Mouse (Mus musculus) MEL (cell line): ENCODE data around the gene Zfp367. TPM values are rescaled to one million over a fixed set of nuclear protein-coding genes. Genes with fewer than 3 reads are reported as not detected.

ENCODE experiments used
- DNase-seq: peaks from one replicate; pipeline ENCODE4 v3.0.0; 2011; ENCODE audit warnings: low read depth, low spot score
- H3K27ac ChIP-seq: 2 replicates; pipeline ENCODE4 v1.5.1; 2012; ENCODE audit warnings: low read depth, mild to moderate bottlenecking, control low read depth, low read length, moderate library complexity; ENCODE audit not compliant: control insufficient read depth
- H3K27me3 ChIP-seq, 2 experiments: fragments of 150-350 bp in 1 of 2; sonication (generic) in 1 of 2; 2 replicates each; pipeline ENCODE4 v1.6.1; 2012; ENCODE audit warnings: low read length in 2 of 2, mild to moderate bottlenecking in 2 of 2, improper control_type of control experiment in 1 of 2, moderate library complexity in 1 of 2; ENCODE audit not compliant: insufficient read depth in 2 of 2, control insufficient read depth in 1 of 2
- H3K36me3 ChIP-seq, 2 experiments: 2 replicates each; pipeline ENCODE4 v1.6.1; 2012 to 2014; ENCODE audit warnings: low read length in 2 of 2, improper control_type of control experiment in 1 of 2, inconsistent platforms in 1 of 2, mild to moderate bottlenecking in 1 of 2; ENCODE audit not compliant: insufficient read depth in 2 of 2, control insufficient read depth in 1 of 2
- H3K4me1 ChIP-seq, 2 experiments: fragments of 150-350 bp in 1 of 2; sonication (generic) in 1 of 2; 2 replicates each; pipeline ENCODE4 v1.6.1; 2012; ENCODE audit warnings: low read length in 2 of 2, improper control_type of control experiment in 1 of 2, mild to moderate bottlenecking in 1 of 2; ENCODE audit not compliant: insufficient read depth in 2 of 2, control insufficient read depth in 1 of 2
- H3K4me3 ChIP-seq, 2 experiments: fragments of 150-350 bp in 1 of 2; sonication (generic) in 1 of 2; 2 replicates each; pipeline ENCODE4 v1.5.1; 2012; ENCODE audit warnings: low read depth in 2 of 2, low read length in 2 of 2, mild to moderate bottlenecking in 2 of 2, moderate library complexity in 2 of 2, control low read depth in 1 of 2, improper control_type of control experiment in 1 of 2; ENCODE audit not compliant: control insufficient read depth in 1 of 2, insufficient read depth in 1 of 2
- H3K79me2 ChIP-seq: 2 replicates; pipeline ENCODE4 v1.6.1; 2012; ENCODE audit warnings: mild to moderate bottlenecking, low read length, moderate library complexity; ENCODE audit not compliant: control insufficient read depth, poor library complexity, insufficient read depth
- H3K9ac ChIP-seq: 2 replicates; pipeline ENCODE4 v1.6.1; 2012; ENCODE audit warnings: low read depth, mild to moderate bottlenecking, control low read depth, low read length, moderate library complexity; ENCODE audit not compliant: control insufficient read depth, poor library complexity, severe bottlenecking
- H3K9me3 ChIP-seq: fragments of 150-350 bp; sonication (generic); replicated peaks from 2 replicates; pipeline ENCODE4 v1.6.1; 2012; ENCODE audit warnings: mild to moderate bottlenecking, low read length, improper control_type of control experiment, moderate library complexity; ENCODE audit not compliant: insufficient read depth
- BHLHE40 ChIP-seq: IDR thresholded peaks from 2 replicates; pipeline ENCODE4 v1.6.1; 2012; ENCODE audit warnings: low read depth, mild to moderate bottlenecking, inconsistent platforms, low read length, improper control_type of control experiment, borderline replicate concordance
- CHD2 ChIP-seq: IDR thresholded peaks from 2 replicates; pipeline ENCODE4 v1.6.1; 2011; ENCODE audit warnings: low read length, improper control_type of control experiment
- ELF1 ChIP-seq: IDR thresholded peaks from 2 replicates; pipeline ENCODE4 v1.6.1; 2014; ENCODE audit warnings: low read depth, mild to moderate bottlenecking, inconsistent platforms, low read length, improper control_type of control experiment, moderate library complexity
- EP300 ChIP-seq, 2 experiments: IDR thresholded peaks; 2 replicates each; pipeline ENCODE4 v1.6.1; 2011; ENCODE audit warnings: improper control_type of control experiment in 2 of 2, low read length in 2 of 2, low read depth in 1 of 2, mild to moderate bottlenecking in 1 of 2
- GABPA ChIP-seq: IDR thresholded peaks from 2 replicates; pipeline ENCODE4 v1.6.1; 2012; ENCODE audit warnings: low read depth, mild to moderate bottlenecking, inconsistent platforms, low read length, improper control_type of control experiment, moderate library complexity
- MAFK ChIP-seq: IDR thresholded peaks from 2 replicates; pipeline ENCODE4 v1.6.1; 2011; ENCODE audit warnings: low read depth, mild to moderate bottlenecking, low read length, improper control_type of control experiment, borderline replicate concordance
- MAX ChIP-seq: IDR thresholded peaks from 2 replicates; pipeline ENCODE4 v1.6.1; 2011; ENCODE audit warnings: low read length, improper control_type of control experiment
- MAZ ChIP-seq: IDR thresholded peaks from 2 replicates; pipeline ENCODE4 v1.6.1; 2012; ENCODE audit warnings: low read depth, mild to moderate bottlenecking, inconsistent platforms, low read length, improper control_type of control experiment
- MEF2A ChIP-seq: IDR thresholded peaks from 2 replicates; pipeline ENCODE4 v1.6.1; 2014; ENCODE audit warnings: low read depth, mild to moderate bottlenecking, inconsistent platforms, low read length, improper control_type of control experiment; ENCODE audit not compliant: poor library complexity, insufficient replicate concordance, severe bottlenecking; ENCODE audit errors: extremely low read depth
- MYB ChIP-seq: IDR thresholded peaks from 2 replicates; pipeline ENCODE4 v1.6.1; 2011; ENCODE audit warnings: mild to moderate bottlenecking, low read depth, low read length, improper control_type of control experiment
- NELFE ChIP-seq: IDR thresholded peaks from 2 replicates; pipeline ENCODE4 v1.6.1; 2011; ENCODE audit warnings: low read depth, low read length, improper control_type of control experiment
- NRF1 ChIP-seq: IDR thresholded peaks from 2 replicates; pipeline ENCODE4 v1.6.1; 2014; ENCODE audit warnings: low read depth, mild to moderate bottlenecking, inconsistent platforms, low read length, improper control_type of control experiment, moderate library complexity; ENCODE audit not compliant: poor library complexity, insufficient read depth, severe bottlenecking
- POLR2A ChIP-seq, 2 experiments: IDR thresholded peaks; 2 replicates each; pipeline ENCODE4 v1.6.1; 2011 to 2012; ENCODE audit warnings: low read length in 2 of 2, mild to moderate bottlenecking in 2 of 2, control low read depth in 1 of 2, improper control_type of control experiment in 1 of 2, low read depth in 1 of 2, moderate library complexity in 1 of 2; ENCODE audit not compliant: control insufficient read depth in 1 of 2, insufficient read depth in 1 of 2, poor library complexity in 1 of 2
- POLR2AphosphoS2 ChIP-seq: IDR thresholded peaks from 2 replicates; pipeline ENCODE4 v1.6.1; 2011; ENCODE audit warnings: low read length, improper control_type of control experiment
- RAD21 ChIP-seq: IDR thresholded peaks from 2 replicates; pipeline ENCODE4 v1.6.1; 2011; ENCODE audit warnings: mild to moderate bottlenecking, low read depth, low read length, improper control_type of control experiment
- SIN3A ChIP-seq: IDR thresholded peaks from 2 replicates; pipeline ENCODE4 v1.6.1; 2012; ENCODE audit warnings: low read length, improper control_type of control experiment, inconsistent platforms
- SMC3 ChIP-seq: IDR thresholded peaks from 2 replicates; pipeline ENCODE4 v1.6.1; 2011; ENCODE audit warnings: low read depth, low read length, improper control_type of control experiment
- TAL1 ChIP-seq: IDR thresholded peaks from 2 replicates; pipeline ENCODE4 v1.6.1; 2012; ENCODE audit warnings: mild to moderate bottlenecking, inconsistent platforms, low read length, moderate library complexity, mixed read lengths
- TCF12 ChIP-seq: IDR thresholded peaks from 2 replicates; pipeline ENCODE4 v1.6.1; 2014; ENCODE audit warnings: low read depth, mild to moderate bottlenecking, inconsistent platforms, low read length, improper control_type of control experiment, moderate library complexity
- ZKSCAN1 ChIP-seq: IDR thresholded peaks from 2 replicates; pipeline ENCODE4 v1.6.1; 2012; ENCODE audit warnings: low read depth, mild to moderate bottlenecking, inconsistent platforms, low read length, improper control_type of control experiment, moderate library complexity
- ZMIZ1 ChIP-seq: IDR thresholded peaks from 2 replicates; pipeline ENCODE4 v1.6.1; 2012; ENCODE audit warnings: low read depth, mild to moderate bottlenecking, inconsistent platforms, low read length, improper control_type of control experiment, moderate library complexity
- ZNF384 ChIP-seq: IDR thresholded peaks from 2 replicates; pipeline ENCODE4 v1.6.1; 2012; ENCODE audit warnings: low read depth, mild to moderate bottlenecking, inconsistent platforms, low read length, improper control_type of control experiment
- polyA plus RNA-seq, 2 experiments: library from polyadenylated mRNA; stranded (reverse) in 1 of 2; unstranded in 1 of 2; fragments of >175 nt in 1 of 2; fragments of >200 nt in 1 of 2; gene quantifications; 2 replicates each; pipeline versions ENCODE4 v1.2.1 to v1.2.4; 2012; ENCODE audit warnings: low replicate concordance in 2 of 2, low read depth in 1 of 2; ENCODE audit not compliant: insufficient read length in 2 of 2, insufficient read depth in 1 of 2, missing spikeins in 1 of 2
- total RNA-seq: library from RNA; depleted of rRNA; stranded (reverse); fragments of 300-350 nt; gene quantifications from 2 replicates; pipeline ENCODE4 v1.2.3, GENCODE M21; 2012

Zfp367 gene
- total and polyA plus RNA-seq, 3 experiments: 23.4 to 28.4 TPM; not detected in 1

- no peak overlapping the region for H3K9ac ChIP-seq
- no peak for DNase-seq
- H3K4me1 ChIP-seq: peaks cover 3 to 9% of the 10 kb centered on the region in 2 experiments
- no peaks in the 10 kb centered on the region for H3K79me2 ChIP-seq
- no peak for TF ChIP-seq ZNF384
- no peak for TF ChIP-seq NELFE
- no peak for TF ChIP-seq POLR2A (IDR thresholded peaks at IDR 0.05; ENCODE audit: control insufficient read depth in 1 of 2, insufficient read depth in 1 of 2, low read depth in 1 of 2, low read length in 2 of 2, poor library complexity in 1 of 2)
- no peak for TF ChIP-seq MAFK
- TF ChIP-seq BHLHE40: no peak
- TF ChIP-seq TCF12: no peak
- no peak for TF ChIP-seq CHD2
- no peak for TF ChIP-seq ZKSCAN1
- H3K4me3 ChIP-seq: no peak overlapping the region
- H3K27ac ChIP-seq: no peak overlapping the region
- no peaks in the 10 kb centered on the region for H3K9me3 ChIP-seq
- no peaks in the 10 kb centered on the region for H3K27me3 ChIP-seq
- H3K36me3 ChIP-seq: peaks cover 5 to 9% of the 10 kb centered on the region in 2 experiments
Observed at GRCm38 (mm10) chr13:64198310-64198709, 45.3 kb upstream of the Zfp367 start.

GRCm38 (mm10) chr13:64197899-64198298 lies 44.9 kb upstream of the Zfp367 start:
- H3K79me2 ChIP-seq: no peaks in the 10 kb centered on the region
- no peak overlapping the region for H3K4me3 ChIP-seq
- TF ChIP-seq MAZ (no peak), POLR2AphosphoS2 (no peak), MYB (no peak), NRF1 (no peak), GABPA (no peak), ZNF384 (no peak), TCF12 (no peak), MAX (no peak), SIN3A (no peak), SMC3 (no peak), RAD21 (no peak), ELF1 (no peak), TAL1 (no peak), POLR2A (IDR thresholded peaks at IDR 0.05; ENCODE audit: control insufficient read depth in 1 of 2, insufficient read depth in 1 of 2, low read depth in 1 of 2, low read length in 2 of 2, poor library complexity in 1 of 2) (no peak), MEF2A (no peak), ZKSCAN1 (no peak), EP300 (IDR thresholded peaks at IDR 0.05; ENCODE audit: low read depth in 1 of 2, low read length in 2 of 2) (no peak), ZMIZ1 (no peak)
- TF ChIP-seq, all 39 proteins: peak for 0
- no peaks in the 10 kb centered on the region for H3K27me3 ChIP-seq
- no peak overlapping the region for H3K27ac ChIP-seq
- peaks cover 5 to 9% of the 10 kb centered on the region in 2 experiments for H3K36me3 ChIP-seq
- H3K4me1 ChIP-seq: peaks cover 3 to 9% of the 10 kb centered on the region in 2 experiments
- DNase-seq: no peak
- no peak overlapping the region for H3K9ac ChIP-seq
- no peaks in the 10 kb centered on the region for H3K9me3 ChIP-seq
